Mouse (Mus musculus): ENCODE results near the gene Cldn16. TPM values are rescaled to one million over a fixed set of nuclear protein-coding genes. Genes with fewer than 3 reads are reported as not detected.
"Not testable (repeated sequence)": the region's sequence is repeated elsewhere in the genome, so short reads cannot be mapped to it uniquely, and the experiment has no call there.

Gene Cldn16
- not detected for total RNA-seq (2021)

DNA sequence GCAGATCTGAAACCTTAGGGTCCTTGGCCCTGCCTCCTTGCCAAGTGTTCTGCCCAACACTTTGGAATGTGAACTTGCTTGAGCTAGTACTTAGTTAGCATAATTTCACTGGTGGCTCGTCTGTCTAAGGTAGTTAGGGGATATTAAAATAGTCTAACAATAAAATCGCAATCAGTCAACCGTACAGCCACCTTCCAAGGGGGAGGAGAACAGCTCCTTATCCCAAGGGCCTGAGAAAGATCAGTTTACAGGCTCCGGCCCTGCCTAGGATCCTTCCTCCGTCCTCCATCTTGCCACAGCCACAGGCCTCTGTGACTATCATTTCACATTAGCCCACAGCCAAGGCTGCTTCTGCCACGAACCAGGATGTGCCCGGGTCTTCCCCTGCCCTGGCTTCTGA, at the start of gene Cldn16:
Cldn16 (plus strand) TSS at position 301 of the 400 bp plus-strand sequence.
- intact Hi-C loops (cut with DNase I): no loop called here
- DNase-seq: no peak

DNA sequence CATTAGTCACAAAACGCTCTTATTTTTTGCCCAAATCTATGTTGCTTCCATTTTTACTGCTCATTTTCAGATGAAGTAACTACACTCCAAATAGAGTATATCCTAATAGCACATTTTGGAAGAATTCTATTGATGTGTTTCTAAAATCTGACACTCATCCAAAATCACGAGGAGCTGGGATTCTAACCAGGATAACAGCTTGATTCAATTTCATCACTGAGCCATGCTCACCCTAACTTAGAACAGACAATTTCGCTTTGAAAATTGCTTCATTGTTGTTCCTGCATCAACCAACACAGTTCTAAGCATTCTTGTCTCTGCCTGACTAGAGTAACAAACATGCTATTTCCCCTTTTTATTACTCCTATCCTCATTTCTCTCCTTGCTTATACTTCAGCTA, 44.3 kb upstream of the Cldn16 start:
- DNase-seq: no peak
- intact Hi-C loops (cut with DNase I): no loop called here

- DNase-seq: no peak
- intact Hi-C loops (cut with DNase I): no loop called here
Observed at GRCm38 (mm10) chr16:26422078-26422477, 40.9 kb upstream of the Cldn16 start.

DNA sequence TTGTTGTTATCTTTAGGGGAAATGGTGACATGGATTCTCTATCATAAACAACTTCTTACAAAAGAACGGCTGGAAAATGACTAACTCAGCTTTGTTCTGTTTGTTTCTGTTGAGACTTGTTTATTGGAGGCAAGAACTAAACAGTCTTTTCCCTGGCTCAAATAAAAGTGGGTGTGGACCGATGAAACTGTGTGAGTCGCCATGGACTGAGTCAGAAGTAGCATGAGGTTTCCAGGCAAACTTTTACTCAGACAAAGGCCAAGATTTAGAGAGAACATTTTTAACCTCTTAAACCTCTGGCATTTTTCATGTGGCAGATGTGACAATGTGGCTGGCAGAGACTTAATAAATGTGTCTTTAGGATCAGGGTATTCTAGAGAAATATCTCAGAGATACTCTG, 32.7 kb upstream of the Cldn16 start:
- intact Hi-C loops (cut with DNase I): no loop called here
- peak in 1 of 2 experiments; percentile 2 for DNase-seq

DNA sequence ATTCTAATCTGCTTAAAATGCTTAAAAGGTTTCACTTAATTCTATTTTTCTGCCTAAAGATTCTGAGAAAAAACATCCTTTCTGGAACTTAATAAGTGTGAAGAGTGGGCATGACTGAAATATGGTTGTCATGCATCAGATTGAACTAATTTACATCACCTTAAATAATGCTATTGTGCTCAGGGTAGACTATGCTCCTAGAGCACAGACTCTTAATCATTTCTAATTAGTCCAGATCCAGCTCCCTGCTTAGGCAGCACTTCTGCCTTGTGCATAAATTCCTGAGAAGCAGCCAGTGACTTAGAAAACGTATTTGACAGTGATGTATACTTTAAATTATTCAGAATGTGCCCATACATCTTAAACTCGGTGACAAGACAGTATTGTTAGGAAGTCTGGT, 29.4 kb upstream of the Cldn16 start:
- no peak for DNase-seq
- intact Hi-C loops (cut with DNase I): no loop called here

DNA sequence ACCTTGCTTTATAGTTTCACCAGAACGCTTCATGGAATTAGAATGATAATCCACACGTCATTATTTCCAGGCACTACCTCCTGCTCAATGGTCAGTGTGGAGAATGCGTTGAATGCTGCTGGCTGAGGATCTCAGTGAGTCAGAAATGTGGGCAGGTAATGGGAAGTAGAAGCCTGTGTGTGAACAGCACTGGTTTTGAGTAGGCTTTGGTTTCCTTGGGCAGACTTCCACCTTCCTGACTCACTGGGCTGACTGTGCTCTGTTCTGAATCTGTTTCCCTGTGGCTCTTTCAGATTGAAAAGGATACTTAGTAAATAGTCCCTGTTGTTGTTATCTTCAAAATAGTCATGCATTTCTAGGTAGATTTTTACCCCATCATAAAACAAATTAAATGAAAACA, 22.9 kb upstream of the Cldn16 start:
- no peak for DNase-seq
- intact Hi-C loops (cut with DNase I): no loop called here

DNA sequence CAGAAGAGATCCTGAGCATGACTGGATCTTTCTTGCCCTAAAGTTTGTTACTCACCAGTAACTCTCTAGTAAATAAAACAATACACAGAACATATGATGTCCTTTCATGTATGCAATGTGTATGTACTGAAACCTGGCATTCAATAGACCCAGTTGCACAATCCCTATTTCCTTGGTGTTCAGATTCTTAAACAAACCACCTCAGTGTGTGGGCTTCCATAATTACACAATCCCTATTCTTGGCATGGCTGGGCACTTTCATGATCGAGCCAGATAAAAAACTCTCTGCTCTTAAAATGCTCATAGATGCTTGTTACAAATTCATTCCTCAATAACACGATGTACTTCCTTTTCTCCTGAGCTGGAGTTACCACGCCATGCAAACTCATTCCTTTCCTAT, 21.8 kb upstream of the Cldn16 start:
- DNase-seq: no peak
- intact Hi-C loops (cut with DNase I): no loop called here

- DNase-seq: peak in 1 of 2 experiments; percentile 4
- intact Hi-C loops (cut with DNase I): no loop called here
Observed at GRCm38 (mm10) chr16:26444843-26445242, 18.1 kb upstream of the Cldn16 start.

DNA sequence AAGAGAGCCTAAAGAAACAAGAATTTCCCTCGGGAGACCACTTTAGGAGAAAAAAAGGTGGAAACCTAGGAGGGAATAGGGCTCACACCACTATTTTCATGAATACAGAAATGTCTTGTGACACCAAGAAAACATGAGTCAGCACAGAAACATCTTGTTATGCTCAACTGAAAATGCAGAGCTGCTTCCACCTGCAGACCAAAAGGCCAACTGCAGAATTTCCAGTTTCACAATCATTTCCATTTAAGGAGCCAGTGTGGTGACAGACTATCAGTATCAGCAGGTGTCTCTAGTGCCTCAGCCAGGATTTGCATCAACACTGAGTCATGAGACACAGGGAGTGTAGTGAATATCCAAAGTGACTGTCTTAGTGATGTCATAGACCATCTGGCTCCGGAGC, 15.3 kb upstream of the Cldn16 start:
- peak; percentile 14 to 16 for DNase-seq
- intact Hi-C loops (cut with DNase I): no loop called here

- DNase-seq: no peak
- intact Hi-C loops (cut with DNase I): no loop called here
Observed at GRCm38 (mm10) chr16:26454163-26454562, 8.8 kb upstream of the Cldn16 start.

GRCm38 (mm10) chr16:26456182-26456581, 6.8 kb upstream of the Cldn16 start:
- no peak for DNase-seq
- intact Hi-C loops (cut with DNase I): no loop called here

DNA sequence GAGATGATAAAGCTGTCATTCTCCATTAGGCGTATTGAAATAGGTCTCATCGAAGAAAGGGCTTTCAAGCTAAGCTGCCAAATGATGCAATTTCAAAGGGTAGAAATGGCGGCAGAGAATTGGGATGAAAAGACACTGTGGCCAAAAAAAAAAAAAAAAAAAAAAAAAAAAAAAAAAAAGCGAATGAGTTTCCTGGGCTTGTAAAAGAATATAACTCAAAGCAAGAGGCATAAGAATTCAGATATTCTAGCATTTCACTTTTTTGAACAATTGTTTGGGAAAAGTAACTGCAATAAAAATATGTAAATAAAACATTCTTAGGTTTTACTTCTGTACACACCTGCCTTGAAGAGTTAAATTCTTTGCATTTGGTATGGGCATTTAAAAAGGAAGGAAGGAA, 3.6 kb downstream of the Cldn16 start:
- intact Hi-C loops (cut with DNase I): no loop called here
- DNase-seq: no peak

GRCm38 (mm10) chr16:26471254-26471653, 8.3 kb downstream of the Cldn16 start:
- no peak for DNase-seq
- intact Hi-C loops (cut with DNase I): no loop called here

- DNase-seq: peak; percentile 10 to 31
- intact Hi-C loops (cut with DNase I): loop anchor here (2.0 kb wide), 1 partner anchor 261 kb away; no protein-coding TSS in a partner anchor
Observed at GRCm38 (mm10) chr16:26495721-26496120, 32.8 kb downstream of the Cldn16 start.

- DNase-seq: not testable (repeated sequence)
- intact Hi-C loops (cut with DNase I): loop anchor here (5.0 kb wide), 1 partner anchor 532 kb away; no protein-coding TSS in a partner anchor
Observed at GRCm38 (mm10) chr16:26499705-26500104, 36.8 kb downstream of the Cldn16 start.

- DNase-seq: no peak
- intact Hi-C loops (cut with DNase I): loop anchor here (5.0 kb wide), 1 partner anchor 533 kb away; no protein-coding TSS in a partner anchor
Observed at GRCm38 (mm10) chr16:26500738-26501137, 37.8 kb downstream of the Cldn16 start.

DNA sequence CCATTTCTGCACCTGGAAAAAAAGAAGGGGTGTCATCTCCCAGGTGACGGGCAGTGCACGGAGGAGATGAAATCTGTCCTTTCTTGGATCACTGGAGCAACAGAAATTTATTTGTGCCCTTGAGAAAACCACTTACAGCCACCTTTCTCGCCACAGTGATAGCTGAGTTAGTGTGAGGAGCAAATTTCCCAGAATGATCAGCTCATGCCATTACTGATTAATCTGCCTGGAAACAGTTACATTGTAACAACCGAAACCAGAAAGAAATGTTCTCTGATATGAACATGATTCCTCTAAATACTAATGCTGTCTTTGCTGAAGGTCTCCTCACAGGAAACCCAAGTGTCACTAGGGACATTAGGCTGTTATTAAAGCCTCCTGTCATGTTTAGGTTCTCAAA, 42.0 kb downstream of the Cldn16 start:
- no peak for DNase-seq
- intact Hi-C loops (cut with DNase I): loop anchor here (5.0 kb wide), 1 partner anchor 538 kb away; no protein-coding TSS in a partner anchor

DNA sequence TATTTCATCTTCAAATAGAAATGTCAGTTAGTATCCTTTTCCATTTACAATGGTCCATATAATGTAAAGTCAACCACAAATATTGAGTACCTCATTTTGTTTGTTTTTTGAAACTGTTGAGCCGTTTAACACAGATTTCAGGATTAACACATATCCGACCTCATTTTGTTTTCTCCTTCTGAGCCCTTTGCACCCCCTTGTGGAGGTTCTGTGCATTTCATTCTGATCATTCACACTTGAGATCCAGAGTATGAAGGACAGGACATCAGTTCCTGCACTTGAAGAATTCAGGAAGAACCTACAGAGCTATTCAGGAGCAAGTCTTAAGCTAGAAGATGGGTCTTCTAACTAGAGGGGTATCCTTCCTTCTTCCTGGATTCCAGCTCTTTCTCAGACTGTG, 56.7 kb downstream of the Cldn16 start:
- intact Hi-C loops (cut with DNase I): loop anchor here (2.0 kb wide), 1 partner anchor 285 kb away; no protein-coding TSS in a partner anchor
- peak; percentile 10 to 55 for DNase-seq

GRCm38 (mm10) chr16:26525832-26526231, 62.9 kb downstream of the Cldn16 start:
- no peak for DNase-seq
- intact Hi-C loops (cut with DNase I): no loop called here

DNA sequence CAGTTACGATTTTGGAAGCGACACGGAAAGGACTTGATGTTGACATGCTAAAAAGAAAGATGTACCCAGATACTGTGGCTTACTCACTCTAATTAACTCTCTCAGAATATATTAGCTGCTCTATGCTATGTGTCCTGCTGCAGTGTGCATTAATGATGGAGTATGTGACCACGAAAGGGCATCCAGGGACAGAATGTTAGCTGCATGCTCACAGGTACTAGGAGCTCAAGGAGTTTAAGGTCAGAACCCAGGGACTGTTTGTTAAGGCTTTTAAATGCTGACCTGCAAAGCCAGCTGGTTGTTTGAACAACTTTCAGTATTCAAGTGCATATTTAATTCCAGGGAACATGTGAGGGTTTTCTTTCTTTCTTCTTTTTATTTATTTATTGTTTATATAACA, 63.7 kb downstream of the Cldn16 start, which contains the start of gene Tmem207:
Tmem207 (minus strand) TSS at position 101 of the 400 bp plus-strand sequence.
- no peak for DNase-seq
- intact Hi-C loops (cut with DNase I): no loop called here

GRCm38 (mm10) chr16:26527931-26528666, 65.2 kb downstream of the Cldn16 start:
- intact Hi-C loops (cut with DNase I): no loop called here
- no peak for DNase-seq

DNA sequence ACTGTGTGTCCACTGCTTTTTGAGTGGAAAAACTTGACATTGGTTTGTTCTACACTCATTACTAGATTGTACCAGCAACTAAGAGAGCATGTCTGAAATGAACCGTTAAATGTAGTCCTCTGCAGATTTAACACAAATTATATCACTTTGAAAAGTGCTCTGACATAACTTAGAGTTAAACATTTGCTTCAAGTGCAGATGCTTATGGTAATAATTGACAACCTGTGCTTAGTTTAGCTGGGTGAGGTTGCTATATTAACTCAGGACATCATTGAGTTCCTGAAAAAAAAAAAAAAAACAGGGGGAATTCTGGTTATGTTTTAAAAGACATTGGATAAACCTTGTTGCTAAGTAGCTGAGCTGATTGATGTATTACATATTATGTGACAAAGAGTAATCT, 67.5 kb downstream of the Cldn16 start:
- intact Hi-C loops (cut with DNase I): no loop called here
- no peak for DNase-seq
